Mouse (Mus musculus): ENCODE results near the gene Sarnp.

DNA sequence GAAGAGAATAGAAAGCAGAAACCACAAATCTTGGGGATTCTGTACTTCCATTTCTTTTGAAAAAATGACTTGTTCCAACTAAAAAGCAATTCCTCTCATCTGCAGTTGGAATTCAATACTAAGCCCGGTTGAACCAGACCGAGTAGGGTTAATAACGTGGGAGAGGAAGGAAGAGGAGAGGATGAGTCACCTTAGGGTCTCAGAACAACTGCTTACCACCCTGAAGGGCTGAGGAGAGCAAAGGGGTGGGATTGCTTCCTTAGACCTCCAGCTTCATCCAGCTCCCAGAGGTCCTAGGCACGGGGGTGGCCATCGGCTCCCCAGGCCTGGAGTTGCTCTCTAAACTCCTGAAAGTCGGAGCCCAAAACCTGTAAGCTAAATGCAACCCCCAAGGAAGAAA is 13.8 kb upstream of the Sarnp start:
- TF ChIP-seq CTCF (IDR thresholded peaks at IDR 0.05; ENCODE audit: control insufficient read depth, insufficient read depth, insufficient read length) (no peak), MYOG (IDR thresholded peaks at IDR 0.05; ENCODE audit: control insufficient read depth, extremely low read depth, insufficient read length) (no peak)
